Mouse (Mus musculus) adrenal gland, adult 18-20 months (tissue): ENCODE measurements around the gene Olfr1143. TPM values are rescaled to one million over a fixed set of nuclear protein-coding genes. Genes with fewer than 3 reads are reported as not detected.

Experiments
- DNase-seq, 2 experiments: peaks; one replicate each; pipeline ENCODE4 v3.0.0; 2021 to 2022; ENCODE audit warnings: low spot score in 2 of 2
- long read RNA-seq, 2 experiments: library from polyadenylated mRNA; stranded (forward); transcript quantifications; one replicate each; pipeline ENCODE4 v2.0.0; 2021
- total RNA-seq, 2 experiments: library from RNA; stranded (reverse); gene quantifications; 1 replicate in 1 of 2; 2 replicates in 1 of 2; pipeline ENCODE4 v1.2.3; 2021

The Olfr1143 gene
- not detected for total RNA-seq
- long read RNA-seq, experiment 1: 0 reads
- long read RNA-seq, experiment 2: 0 reads

GRCm38 (mm10) chr2:87800292-87800691 is at the start of gene Olfr1143:
Olfr1143 (plus strand) TSS chr2:87800592.
- no peak for DNase-seq

GRCm38 (mm10) chr2:87753891-87754290 is 46.5 kb upstream of the Olfr1143 start, which contains the start of gene Olfr1141:
Olfr1141 (minus strand) TSS chr2:87753991.
- no peak for DNase-seq

GRCm38 (mm10) chr2:87776143-87776542 is 24.2 kb upstream of the Olfr1143 start:
- no peak for DNase-seq

- no peak for DNase-seq
Measured at GRCm38 (mm10) chr2:87779183-87779582, 21.2 kb upstream of the Olfr1143 start, which contains the start of gene Olfr152. Olfr152 (plus strand) TSS chr2:87779483.

- no peak for DNase-seq
Measured at GRCm38 (mm10) chr2:87809522-87809921, 9.1 kb downstream of the Olfr1143 start, which contains the start of gene Olfr1145. Olfr1145 (plus strand) TSS chr2:87809822.

GRCm38 (mm10) chr2:87830233-87830632 is 29.8 kb downstream of the Olfr1143 start, which contains the start of gene Olfr1148:
Olfr1148 (plus strand) TSS chr2:87830533.
- no peak for DNase-seq

GRCm38 (mm10) chr2:87843693-87844092 is 43.3 kb downstream of the Olfr1143 start, which contains the start of gene Olfr1150-ps1:
Olfr1150-ps1 (plus strand) TSS chr2:87843993.
- no peak for DNase-seq

Other genes starting within 250 kb of the Olfr1143 start
- not detected for gene Olfr1129, start 226.7 kb upstream of the Olfr1143 start, total RNA-seq
- not detected for gene Olfr1130, start 194.4 kb upstream of the Olfr1143 start, total RNA-seq
- gene Olfr1131, start 173.5 kb upstream of the Olfr1143 start, total RNA-seq: not detected
- not detected for gene Olfr1132, start 163.1 kb upstream of the Olfr1143 start, total RNA-seq
- gene Olfr1133, start 153.2 kb upstream of the Olfr1143 start, total RNA-seq: not detected
- not detected for gene Olfr1134, start 142.1 kb upstream of the Olfr1143 start, total RNA-seq
- not detected for gene Olfr1135, start 126.9 kb upstream of the Olfr1143 start, total RNA-seq
- gene Olfr1136, start 106.6 kb upstream of the Olfr1143 start, total RNA-seq: not detected
- not detected for gene Olfr1137, start 87.4 kb upstream of the Olfr1143 start, total RNA-seq
- not detected for gene Olfr1138, start 60.6 kb upstream of the Olfr1143 start, total RNA-seq
- not detected for gene Olfr1140, start 56.8 kb upstream of the Olfr1143 start, total RNA-seq
- gene Olfr1141, start 46.6 kb upstream of the Olfr1143 start, total RNA-seq: not detected
- not detected for gene Olfr152, start 21.1 kb upstream of the Olfr1143 start, total RNA-seq
- not detected for gene Olfr1145, start 9.2 kb downstream of the Olfr1143 start, total RNA-seq
- not detected for gene Olfr1148, start 29.9 kb downstream of the Olfr1143 start, total RNA-seq
- gene Olfr1150-ps1, start 43.4 kb downstream of the Olfr1143 start, total RNA-seq: not detected
- gene Olfr1151, start 55.3 kb downstream of the Olfr1143 start, total RNA-seq: not detected
- gene Olfr1152, start 65.9 kb downstream of the Olfr1143 start, total RNA-seq: not detected
- not detected for gene Olfr1153, start 94.4 kb downstream of the Olfr1143 start, total RNA-seq
- not detected for gene Olfr1154, start 104.6 kb downstream of the Olfr1143 start, total RNA-seq
- gene Olfr1155, start 144.5 kb downstream of the Olfr1143 start, total RNA-seq: not detected
- not detected for gene Olfr1156, start 152.5 kb downstream of the Olfr1143 start, total RNA-seq
- gene Olfr1157, start 167.7 kb downstream of the Olfr1143 start, total RNA-seq: not detected
- gene Olfr74, start 174.1 kb downstream of the Olfr1143 start, total RNA-seq: not detected
- not detected for gene Olfr1158, start 189.5 kb downstream of the Olfr1143 start, total RNA-seq
- gene Olfr1160, start 207.7 kb downstream of the Olfr1143 start, total RNA-seq: not detected
- not detected for gene Olfr1161, start 222.2 kb downstream of the Olfr1143 start, total RNA-seq
- not detected for gene Olfr73, start 237.1 kb downstream of the Olfr1143 start, total RNA-seq